Mouse (Mus musculus): ENCODE results near the gene March10. TPM values are rescaled to one million over a fixed set of nuclear protein-coding genes. Genes with fewer than 3 reads are reported as not detected.

The March10 gene
- polyA plus RNA-seq, 1 experiment from 2014 or later: not detected

DNA sequence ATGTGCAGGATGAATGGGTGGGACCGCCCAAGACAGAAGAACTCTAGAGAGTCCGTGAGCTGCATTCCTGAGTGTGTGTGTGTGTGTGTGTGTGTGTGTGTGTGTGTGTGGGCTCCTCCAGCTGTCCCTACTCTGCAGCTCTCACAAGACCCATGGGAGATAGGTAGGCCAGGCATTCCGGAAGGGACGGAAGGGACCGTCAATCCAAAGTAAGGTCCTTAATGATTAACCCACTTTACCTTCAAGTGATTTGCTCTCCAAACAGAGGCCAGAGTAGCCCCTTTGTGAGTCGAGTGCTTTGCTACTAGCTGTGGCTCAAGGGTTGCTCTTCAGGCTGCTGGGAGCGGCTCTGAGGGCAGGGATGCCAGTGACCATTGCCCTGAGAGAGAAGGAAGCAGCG, 104.4 kb downstream of the March10 start:
- H3K4me3 ChIP-seq (replicated peaks): no peak overlapping the region
- ATAC-seq (ENCODE audit: insufficient number of reproducible peaks, insufficient read depth, low FRiP score, low TSS enrichment, low read depth): no peak
- no peaks in the 10 kb centered on the region for H3K9me3 ChIP-seq
- no peak overlapping the region for H3K27ac ChIP-seq
- no peak overlapping the region for H3K9ac ChIP-seq (replicated peaks)
- H3K4me2 ChIP-seq: no peak overlapping the region
- peaks cover 47% of the 10 kb centered on the region for H3K36me3 ChIP-seq
- WGBS: 78% methylated on average over 8 of the region's 8 CpGs
- H3K4me1 ChIP-seq (replicated peaks): peaks cover 26% of the 10 kb centered on the region
- no peaks in the 10 kb centered on the region for H3K27me3 ChIP-seq

DNA sequence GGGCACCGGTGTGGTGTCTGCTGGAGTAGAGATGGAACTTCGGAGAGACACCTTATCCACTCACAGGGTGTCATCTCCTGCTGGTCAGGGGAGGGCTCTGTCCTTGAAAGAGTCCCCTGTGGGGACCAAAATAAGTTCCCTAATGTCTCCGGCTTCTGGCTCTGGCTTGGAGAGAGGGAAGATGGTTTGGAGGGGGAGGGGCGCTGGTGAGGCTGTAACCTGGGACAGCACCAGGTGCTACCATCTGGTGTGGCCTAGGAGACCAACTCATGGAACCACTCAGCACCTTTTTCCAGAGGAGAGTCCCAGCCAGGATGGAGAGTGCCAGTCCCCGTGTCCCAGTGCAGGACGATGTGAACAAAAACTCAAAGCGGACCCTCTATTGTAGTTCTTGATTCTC, 105.9 kb downstream of the March10 start:
- Histone ChIP-seq H3K9ac (replicated peaks) (no peak overlapping the region), H3K4me2 (no peak overlapping the region), H3K4me3 (replicated peaks) (no peak overlapping the region), H3K4me1 (replicated peaks) (peaks cover 26% of the 10 kb centered on the region), H3K9me3 (no peaks in the 10 kb centered on the region), H3K36me3 (peaks cover 63% of the 10 kb centered on the region), H3K27me3 (no peaks in the 10 kb centered on the region), H3K27ac (no peak overlapping the region)
- 87% methylated on average over 7 of the region's 7 CpGs for WGBS
- no peak for ATAC-seq (ENCODE audit: insufficient number of reproducible peaks, insufficient read depth, low FRiP score, low TSS enrichment, low read depth)

DNA sequence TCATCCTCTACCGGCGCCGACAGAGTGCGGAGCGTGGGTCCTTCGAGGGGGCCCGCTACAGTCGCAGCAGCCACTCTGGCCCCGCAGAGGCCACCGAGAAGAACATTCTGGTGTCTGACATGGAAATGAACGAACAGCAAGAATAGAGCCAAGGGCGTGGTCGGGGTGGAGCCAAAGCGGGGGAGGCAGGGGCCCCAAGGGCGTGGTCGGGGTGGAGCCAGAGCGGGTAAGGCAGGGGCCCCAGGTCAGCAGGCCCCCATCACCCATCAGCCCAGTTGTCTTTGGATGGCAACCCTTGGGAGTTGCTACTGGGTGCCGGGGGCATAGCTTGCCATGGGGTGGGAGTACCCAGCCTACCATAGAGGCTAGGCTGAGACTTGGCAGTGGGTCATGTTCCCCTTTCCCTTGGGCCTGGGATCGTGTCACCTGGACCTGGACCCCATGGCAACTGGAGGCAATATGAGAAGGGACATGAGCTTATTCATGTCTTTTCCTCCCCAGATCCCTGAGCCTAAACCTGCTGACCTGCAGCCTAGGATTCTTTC, 106.7 kb downstream of the March10 start:
- no peak overlapping the region for H3K4me3 ChIP-seq (replicated peaks)
- H3K27me3 ChIP-seq: no peaks in the 10 kb centered on the region
- no peak for ATAC-seq (ENCODE audit: insufficient number of reproducible peaks, insufficient read depth, low FRiP score, low TSS enrichment, low read depth)
- no peak overlapping the region for H3K27ac ChIP-seq
- H3K4me1 ChIP-seq (replicated peaks): peaks cover 21% of the 10 kb centered on the region
- H3K9ac ChIP-seq (replicated peaks): no peak overlapping the region
- H3K36me3 ChIP-seq: peaks cover 70% of the 10 kb centered on the region
- 93% methylated on average over 19 of the region's 19 CpGs for WGBS
- H3K4me2 ChIP-seq: no peak overlapping the region
- H3K9me3 ChIP-seq: no peaks in the 10 kb centered on the region

DNA sequence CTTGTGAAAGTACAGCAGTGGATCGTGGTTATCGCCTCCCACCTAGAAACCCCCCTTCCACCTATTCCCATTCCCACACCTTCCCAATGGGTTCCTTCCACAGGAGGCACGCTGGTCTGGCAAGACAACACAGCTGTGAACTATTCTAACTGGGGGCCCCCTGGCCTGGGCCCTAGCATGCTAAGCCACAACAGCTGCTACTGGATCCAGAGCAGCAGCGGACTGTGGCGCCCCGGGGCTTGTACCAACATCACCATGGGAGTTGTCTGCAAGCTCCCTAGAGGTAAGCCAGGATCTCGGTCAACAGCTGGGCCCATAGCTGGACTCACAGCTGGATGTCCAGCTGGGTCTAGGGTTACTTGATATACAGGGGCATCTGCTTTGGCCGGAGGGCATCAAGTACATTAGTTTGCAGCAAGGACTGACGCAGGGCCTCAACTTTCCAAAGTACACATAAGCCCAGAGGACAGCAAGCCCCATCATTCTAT, 108.0 kb downstream of the March10 start:
- H3K27me3 ChIP-seq: no peaks in the 10 kb centered on the region
- H3K4me2 ChIP-seq: no peak overlapping the region
- ATAC-seq (ENCODE audit: insufficient number of reproducible peaks, insufficient read depth, low FRiP score, low TSS enrichment, low read depth): no peak
- 90% methylated on average over 9 of the region's 9 CpGs for WGBS
- no peak overlapping the region for H3K9ac ChIP-seq (replicated peaks)
- no peaks in the 10 kb centered on the region for H3K9me3 ChIP-seq
- peaks cover 9% of the 10 kb centered on the region for H3K4me1 ChIP-seq (replicated peaks)
- H3K4me3 ChIP-seq (replicated peaks): no peak overlapping the region
- H3K36me3 ChIP-seq: peaks cover 77% of the 10 kb centered on the region
- no peak overlapping the region for H3K27ac ChIP-seq

DNA sequence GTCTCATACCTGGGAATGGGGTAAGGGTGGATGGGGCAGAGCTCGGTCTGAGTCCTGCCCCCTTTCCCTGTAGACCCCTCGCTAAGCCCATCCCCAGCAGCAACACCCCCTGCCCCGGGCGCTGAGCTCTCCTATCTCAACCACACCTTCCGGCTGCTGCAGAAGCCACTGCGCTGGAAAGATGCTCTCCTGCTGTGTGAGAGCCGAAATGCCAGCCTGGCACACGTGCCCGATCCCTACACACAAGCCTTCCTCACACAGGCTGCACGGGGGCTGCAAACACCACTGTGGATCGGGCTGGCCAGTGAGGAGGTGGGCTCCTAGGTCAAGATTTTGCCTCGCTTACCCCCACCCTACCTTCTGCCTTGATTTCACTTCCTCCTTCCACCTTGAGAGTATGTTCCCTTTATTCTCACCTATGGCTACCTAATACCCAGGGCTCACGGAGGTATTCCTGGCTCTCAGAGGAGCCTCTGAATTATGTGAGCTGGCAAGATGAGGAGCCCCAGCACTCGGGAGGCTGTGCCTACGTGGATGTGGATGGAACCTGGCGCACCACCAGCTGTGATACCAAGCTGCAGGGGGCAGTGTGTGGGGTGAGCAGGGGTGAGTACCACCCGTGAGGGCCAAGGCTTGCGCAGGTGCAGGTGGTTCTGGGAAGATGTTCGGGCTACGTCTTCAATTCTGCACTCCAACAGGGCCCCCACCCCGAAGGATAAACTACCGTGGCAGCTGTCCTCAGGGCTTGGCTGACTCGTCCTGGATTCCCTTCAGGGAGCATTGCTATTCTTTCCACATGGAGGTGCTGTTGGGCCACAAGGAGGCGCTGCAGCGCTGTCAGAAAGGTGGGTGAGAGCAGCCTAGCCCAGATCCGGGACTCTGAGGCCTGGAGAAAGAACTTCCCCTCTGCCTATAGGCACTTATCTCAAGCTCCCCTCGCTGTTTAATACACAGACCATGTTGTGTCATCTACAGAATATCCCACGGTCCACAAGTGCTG, 109.1 kb downstream of the March10 start:
- Histone ChIP-seq H3K4me2 (no peak overlapping the region), H3K9ac (replicated peaks) (no peak overlapping the region), H3K4me3 (replicated peaks) (no peak overlapping the region), H3K36me3 (peaks cover 88% of the 10 kb centered on the region), H3K4me1 (replicated peaks) (no peaks in the 10 kb centered on the region), H3K27me3 (no peaks in the 10 kb centered on the region), H3K27ac (no peak overlapping the region), H3K9me3 (no peaks in the 10 kb centered on the region)
- no peak for ATAC-seq (ENCODE audit: insufficient number of reproducible peaks, insufficient read depth, low FRiP score, low TSS enrichment, low read depth)
- WGBS: 66% methylated on average over 28 of the region's 28 CpGs

DNA sequence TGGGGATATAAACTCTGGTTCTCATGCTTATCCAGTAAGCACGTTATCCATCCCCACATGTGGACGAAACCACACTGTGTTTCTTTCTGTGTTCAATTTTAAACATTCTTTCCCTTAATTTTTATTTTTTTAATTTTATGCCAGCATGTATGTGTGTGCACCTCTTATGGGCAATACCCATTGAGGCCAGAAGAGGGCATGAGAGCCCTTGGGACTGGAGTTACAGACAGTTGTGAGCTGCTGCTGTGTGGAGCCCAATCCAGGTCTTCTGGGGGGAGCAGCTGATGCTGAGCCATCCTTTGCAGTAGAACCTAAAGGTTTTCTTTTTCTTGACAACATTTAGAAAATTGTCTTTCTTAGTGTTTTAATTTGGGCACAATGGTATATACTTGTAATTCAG, 111.3 kb downstream of the March10 start:
- no peak overlapping the region for H3K4me3 ChIP-seq (replicated peaks)
- 80% methylated on average over 2 of the region's 2 CpGs for WGBS
- H3K9ac ChIP-seq (replicated peaks): no peak overlapping the region
- peaks cover 94% of the 10 kb centered on the region for H3K36me3 ChIP-seq
- no peak for ATAC-seq (ENCODE audit: insufficient number of reproducible peaks, insufficient read depth, low FRiP score, low TSS enrichment, low read depth)
- no peak overlapping the region for H3K4me2 ChIP-seq
- no peak overlapping the region for H3K27ac ChIP-seq
- no peaks in the 10 kb centered on the region for H3K4me1 ChIP-seq (replicated peaks)
- H3K27me3 ChIP-seq: no peaks in the 10 kb centered on the region
- H3K9me3 ChIP-seq: no peaks in the 10 kb centered on the region

DNA sequence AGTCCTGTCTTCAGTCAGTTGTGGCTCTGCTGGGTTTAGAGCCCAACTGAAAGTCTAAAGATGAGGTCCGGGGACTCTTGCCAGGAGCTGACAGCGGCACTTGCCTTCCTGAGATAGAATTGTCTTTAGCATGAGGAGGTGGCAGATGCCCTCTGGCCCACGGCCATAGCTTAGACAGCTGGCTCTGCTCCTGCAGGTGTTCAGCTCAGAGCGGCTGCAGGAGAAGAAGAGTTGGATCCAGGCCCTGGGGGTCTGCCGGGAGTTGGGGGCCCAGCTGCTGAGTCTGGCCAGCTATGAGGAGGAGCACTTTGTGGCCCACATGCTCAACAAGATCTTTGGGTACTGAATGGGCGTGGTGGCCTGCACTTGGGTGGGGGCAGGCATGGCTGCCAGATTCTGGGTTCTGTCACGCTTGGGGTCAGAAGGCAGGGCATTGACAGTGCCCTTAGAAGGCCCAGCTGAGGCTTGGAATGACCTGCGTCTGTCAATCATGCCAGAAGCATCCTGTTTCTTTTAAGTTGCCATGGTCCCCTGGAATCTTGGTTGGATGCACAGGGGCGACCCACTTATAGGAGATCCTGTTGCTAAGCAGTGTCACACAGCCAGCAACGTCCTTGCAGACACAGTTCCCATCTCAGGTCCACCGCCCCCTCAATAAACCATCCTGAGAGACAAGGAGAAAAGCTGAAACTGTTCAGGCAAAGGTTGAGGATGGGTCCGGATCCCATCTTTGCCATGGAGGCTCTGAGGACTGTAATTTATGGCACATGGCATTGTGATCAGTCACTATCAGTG, 117.7 kb downstream of the March10 start:
- no peak overlapping the region for H3K9ac ChIP-seq (replicated peaks)
- peaks cover 90% of the 10 kb centered on the region for H3K36me3 ChIP-seq
- no peaks in the 10 kb centered on the region for H3K4me1 ChIP-seq (replicated peaks)
- WGBS: 84% methylated on average over 12 of the region's 12 CpGs
- no peak overlapping the region for H3K27ac ChIP-seq
- no peak for ATAC-seq (ENCODE audit: insufficient number of reproducible peaks, insufficient read depth, low FRiP score, low TSS enrichment, low read depth)
- no peak overlapping the region for H3K4me2 ChIP-seq
- no peaks in the 10 kb centered on the region for H3K9me3 ChIP-seq
- H3K27me3 ChIP-seq: no peaks in the 10 kb centered on the region
- H3K4me3 ChIP-seq (replicated peaks): no peak overlapping the region

DNA sequence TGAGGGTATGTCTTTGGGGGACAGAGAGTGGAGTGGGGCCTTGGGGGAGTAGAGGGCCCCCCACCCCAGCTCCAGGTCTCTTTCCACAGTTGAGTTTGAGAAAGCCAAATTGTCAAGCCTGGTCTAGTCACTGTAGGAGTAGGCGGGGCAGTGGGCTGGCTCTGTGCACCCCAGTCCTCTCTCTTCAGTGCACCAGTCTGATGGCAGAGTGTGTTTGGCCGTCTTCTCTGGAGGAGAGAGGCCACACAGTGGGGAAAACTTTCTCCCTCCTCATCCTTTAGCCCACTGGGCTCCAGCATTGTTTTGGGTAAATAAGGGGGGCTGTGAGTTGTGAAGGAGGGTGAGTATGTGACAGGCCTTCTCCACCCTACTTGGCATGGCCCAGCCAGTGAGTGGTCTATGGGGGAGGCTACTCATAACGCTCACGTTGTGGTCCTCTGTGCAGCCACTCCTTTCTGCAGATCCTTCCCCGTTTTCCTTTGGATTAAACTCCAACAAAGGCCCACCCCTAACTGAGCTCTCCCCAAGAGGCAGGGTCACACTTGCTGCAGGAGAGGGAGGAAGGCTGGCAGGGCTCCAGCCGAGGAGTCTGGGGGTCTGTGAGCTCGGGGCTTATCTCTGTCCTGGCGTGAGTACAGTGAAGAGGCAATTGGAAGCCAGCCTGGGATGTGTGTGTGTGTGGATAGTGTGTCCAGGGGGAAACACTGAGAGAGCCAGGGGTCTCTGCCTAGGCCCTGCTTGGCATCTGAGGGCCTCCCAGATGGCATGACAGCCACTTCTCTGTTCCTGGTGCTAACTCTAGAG, 122.5 kb downstream of the March10 start:
- Histone ChIP-seq H3K9me3 (no peaks in the 10 kb centered on the region), H3K4me1 (replicated peaks) (peaks cover 17% of the 10 kb centered on the region), H3K4me2 (no peak overlapping the region), H3K27ac (no peak overlapping the region), H3K4me3 (replicated peaks) (no peak overlapping the region), H3K27me3 (no peaks in the 10 kb centered on the region), H3K36me3 (peaks cover 88% of the 10 kb centered on the region), H3K9ac (replicated peaks) (no peak overlapping the region)
- no peak for ATAC-seq (ENCODE audit: insufficient number of reproducible peaks, insufficient read depth, low FRiP score, low TSS enrichment, low read depth)
- WGBS: 73% methylated on average over 8 of the region's 8 CpGs

DNA sequence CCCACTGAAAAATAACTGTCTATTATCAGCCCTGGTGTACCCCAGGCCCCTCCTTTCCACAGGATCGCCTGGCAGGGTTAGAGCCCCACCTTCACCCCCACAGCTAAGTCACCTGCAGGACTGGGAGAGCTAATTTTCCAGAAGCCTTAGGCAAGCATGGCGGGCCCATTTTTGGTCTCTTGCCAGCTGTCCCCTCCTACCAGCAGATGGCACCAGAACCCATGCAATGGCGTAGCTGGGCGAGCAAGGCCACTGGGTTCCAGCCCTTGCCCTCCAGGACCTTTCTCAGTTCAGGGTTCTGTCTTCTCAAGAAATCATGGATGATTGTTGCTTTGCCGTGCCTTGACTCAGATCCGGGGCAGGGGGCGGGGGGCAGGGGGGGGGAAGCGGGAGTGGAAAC, 124.1 kb downstream of the March10 start:
- Histone ChIP-seq H3K4me2 (no peak overlapping the region), H3K9ac (replicated peaks) (no peak overlapping the region), H3K4me1 (replicated peaks) (peaks cover 17% of the 10 kb centered on the region), H3K27me3 (no peaks in the 10 kb centered on the region), H3K27ac (no peak overlapping the region), H3K36me3 (peaks cover 88% of the 10 kb centered on the region), H3K4me3 (replicated peaks) (no peak overlapping the region), H3K9me3 (no peaks in the 10 kb centered on the region)
- ATAC-seq (ENCODE audit: insufficient number of reproducible peaks, insufficient read depth, low FRiP score, low TSS enrichment, low read depth): no peak
- 69% methylated on average over 8 of the region's 8 CpGs for WGBS

DNA sequence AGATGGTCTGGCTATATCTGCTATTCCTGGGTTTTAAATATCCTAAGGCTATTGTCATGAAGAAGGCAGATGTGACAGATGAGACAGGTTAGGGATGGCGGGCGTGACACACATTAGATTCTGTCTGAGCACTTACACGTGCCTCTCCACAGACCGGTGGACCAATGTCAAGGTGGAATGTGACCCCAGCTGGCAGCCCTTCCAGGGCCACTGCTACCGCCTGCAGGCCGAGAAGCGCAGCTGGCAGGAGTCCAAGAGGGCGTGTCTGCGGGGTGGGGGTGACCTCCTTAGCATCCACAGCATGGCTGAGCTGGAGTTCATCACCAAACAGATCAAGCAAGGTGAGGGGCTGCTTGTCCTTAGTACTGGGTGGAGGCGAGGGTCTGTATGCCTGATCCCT, 124.8 kb downstream of the March10 start:
- no peak for ATAC-seq (ENCODE audit: insufficient number of reproducible peaks, insufficient read depth, low FRiP score, low TSS enrichment, low read depth)
- no peaks in the 10 kb centered on the region for H3K9me3 ChIP-seq
- WGBS: 47% methylated on average over 10 of the region's 10 CpGs
- no peak overlapping the region for H3K9ac ChIP-seq (replicated peaks)
- no peak overlapping the region for H3K27ac ChIP-seq
- H3K36me3 ChIP-seq: peaks cover 89% of the 10 kb centered on the region
- H3K4me1 ChIP-seq (replicated peaks): peaks cover 17% of the 10 kb centered on the region
- no peaks in the 10 kb centered on the region for H3K27me3 ChIP-seq
- H3K4me3 ChIP-seq (replicated peaks): no peak overlapping the region
- H3K4me2 ChIP-seq: no peak overlapping the region

All from limb, embryonic 12.5 days (tissue).